Mouse (Mus musculus) CH12.LX (cell line): Measurements from ENCODE around the gene Ubxn1. TPM values are rescaled to one million over a fixed set of nuclear protein-coding genes. Genes with fewer than 3 reads are reported as not detected.

Experiments
- DNase-seq: peaks from one replicate; pipeline ENCODE4 v3.0.0-alpha.2; 2013; ENCODE audit errors: extremely low read depth
- H3K27ac ChIP-seq: 2 replicates; pipeline ENCODE4 v1.5.1; 2012; ENCODE audit warnings: low read depth, mild to moderate bottlenecking, control low read depth, moderate library complexity; ENCODE audit not compliant: insufficient read depth
- H3K27me3 ChIP-seq: replicated peaks from 2 replicates; pipeline ENCODE3; 2012; ENCODE audit warnings: inconsistent platforms
- H3K36me3 ChIP-seq, 2 experiments: replicated peaks in 1 of 2; 2 replicates each; pipeline versions ENCODE3 to v1.6.1; 2012; ENCODE audit warnings: inconsistent platforms in 1 of 2, low read length in 1 of 2, mild to moderate bottlenecking in 1 of 2, mixed read lengths in 1 of 2, moderate library complexity in 1 of 2; ENCODE audit not compliant: control insufficient read depth in 1 of 2, insufficient read depth in 1 of 2
- H3K4me1 ChIP-seq, 2 experiments: 2 replicates each; pipeline ENCODE4 v1.6.1; 2012; ENCODE audit warnings: inconsistent platforms in 1 of 2, moderate library complexity in 1 of 2; ENCODE audit not compliant: insufficient read depth in 2 of 2, control insufficient read depth in 1 of 2
- H3K4me2 ChIP-seq: 2 replicates; pipeline ENCODE4 v1.6.1; 2012; ENCODE audit warnings: low read depth, mild to moderate bottlenecking, control low read depth; ENCODE audit not compliant: poor library complexity, insufficient read depth, severe bottlenecking
- H3K4me3 ChIP-seq, 3 experiments: fragments of 150-350 bp in 1 of 3; sonication (generic) in 1 of 3; replicated peaks in 1 of 3; 2 replicates each; pipeline versions ENCODE3 to v1.5.1; 2011 to 2012; ENCODE audit warnings: low read depth in 2 of 3, low read length in 2 of 3, mild to moderate bottlenecking in 2 of 3, moderate library complexity in 2 of 3, control low read depth in 1 of 3, improper control_type of control experiment in 1 of 3, inconsistent platforms in 1 of 3, mixed read lengths in 1 of 3; ENCODE audit not compliant: poor library complexity in 1 of 3
- H3K79me2 ChIP-seq: replicated peaks from 2 replicates; pipeline ENCODE4 v1.6.1; 2012; ENCODE audit warnings: mild to moderate bottlenecking, moderate library complexity; ENCODE audit not compliant: control insufficient read depth, poor library complexity, insufficient read depth, severe bottlenecking; ENCODE audit errors: extremely low read depth
- H3K9ac ChIP-seq: 2 replicates; pipeline ENCODE4 v1.6.1; 2012; ENCODE audit warnings: low read depth, mild to moderate bottlenecking, control low read depth, moderate library complexity; ENCODE audit not compliant: insufficient read depth
- H3K9me3 ChIP-seq: replicated peaks from 2 replicates; pipeline ENCODE3; 2012; ENCODE audit warnings: low read length, inconsistent platforms, mixed read lengths
- BHLHE40 ChIP-seq: IDR thresholded peaks from 2 replicates; pipeline ENCODE4 v1.6.1; 2011; ENCODE audit warnings: mild to moderate bottlenecking, low read depth, low read length, improper control_type of control experiment
- CHD1 ChIP-seq: IDR thresholded peaks from 2 replicates; pipeline ENCODE4 v1.6.1; 2012; ENCODE audit warnings: low read depth, low read length, improper control_type of control experiment, inconsistent platforms
- CHD2 ChIP-seq: IDR thresholded peaks from 2 replicates; pipeline ENCODE4 v1.6.1; 2011; ENCODE audit warnings: low read length, improper control_type of control experiment
- CTCF ChIP-seq, 2 experiments: IDR thresholded peaks in 1 of 2; conservative IDR thresholded peaks in 1 of 2; 2 replicates each; pipeline ENCODE4 v1.5.1; 2011 to 2012; ENCODE audit warnings: low read depth in 2 of 2, low read length in 2 of 2, improper control_type of control experiment in 1 of 2, inconsistent platforms in 1 of 2, mild to moderate bottlenecking in 1 of 2, moderate library complexity in 1 of 2
- EP300 ChIP-seq: IDR thresholded peaks from 2 replicates; pipeline ENCODE4 v1.6.1; 2011; ENCODE audit warnings: low read length, improper control_type of control experiment
- ETS1 ChIP-seq: conservative IDR thresholded peaks from 2 replicates; pipeline ENCODE4 v1.6.1; 2012; ENCODE audit warnings: low read depth, mild to moderate bottlenecking, inconsistent platforms, low read length, improper control_type of control experiment, moderate library complexity
- GABPA ChIP-seq: IDR thresholded peaks from 2 replicates; pipeline ENCODE4 v1.6.1; 2012; ENCODE audit warnings: low read depth, low read length, improper control_type of control experiment, inconsistent platforms; ENCODE audit not compliant: insufficient replicate concordance
- JUN ChIP-seq: IDR thresholded peaks from 2 replicates; pipeline ENCODE4 v1.6.1; 2011; ENCODE audit warnings: low read depth, mild to moderate bottlenecking, low read length, improper control_type of control experiment, moderate library complexity; ENCODE audit not compliant: insufficient read depth
- MAX ChIP-seq: IDR thresholded peaks from 2 replicates; pipeline ENCODE4 v1.6.1; 2011; ENCODE audit warnings: low read length, improper control_type of control experiment
- MAZ ChIP-seq: IDR thresholded peaks from 2 replicates; pipeline ENCODE4 v1.6.1; 2012; ENCODE audit warnings: low read depth, mild to moderate bottlenecking, inconsistent platforms, low read length, improper control_type of control experiment, moderate library complexity
- MEF2A ChIP-seq: IDR thresholded peaks from 2 replicates; pipeline ENCODE4 v1.6.1; 2014; ENCODE audit warnings: low read depth, mild to moderate bottlenecking, inconsistent platforms, low read length, improper control_type of control experiment, borderline replicate concordance
- MYC ChIP-seq: IDR thresholded peaks from 2 replicates; pipeline ENCODE4 v1.6.1; 2011; ENCODE audit warnings: low read depth, mild to moderate bottlenecking, improper control_type of control experiment, low read length
- POLR2AphosphoS2 ChIP-seq: IDR thresholded peaks from 2 replicates; pipeline ENCODE4 v1.6.1; 2011; ENCODE audit warnings: low read depth, low read length, improper control_type of control experiment
- RCOR1 ChIP-seq: conservative IDR thresholded peaks from 2 replicates; pipeline ENCODE4 v1.6.1; 2012; ENCODE audit warnings: low read depth, mild to moderate bottlenecking, inconsistent platforms, low read length, improper control_type of control experiment
- SIN3A ChIP-seq: IDR thresholded peaks from 2 replicates; pipeline ENCODE4 v1.6.1; 2012; ENCODE audit warnings: low read length, improper control_type of control experiment, inconsistent platforms
- SMC3 ChIP-seq: IDR thresholded peaks from 2 replicates; pipeline ENCODE4 v1.6.1; 2011; ENCODE audit warnings: low read depth, low read length, improper control_type of control experiment
- TBP ChIP-seq: conservative IDR thresholded peaks from 2 replicates; pipeline ENCODE4 v1.6.1; 2011; ENCODE audit warnings: low read depth, low read length, improper control_type of control experiment
- TCF12 ChIP-seq: IDR thresholded peaks from 2 replicates; pipeline ENCODE4 v1.6.1; 2014; ENCODE audit warnings: low read depth, mild to moderate bottlenecking, inconsistent platforms, low read length, improper control_type of control experiment
- dilution Hi-C: fragments of 300-500 bp; cut with MboI; formaldehyde crosslinking; loops from 2 replicates; pipeline ENCODE4 v1.14.3; 2020; ENCODE audit warnings: low sequenced_read_pairs; ENCODE audit not compliant: extremely low pct_unique_long_range_greater_than_20kb, extremely low pct_ligation_motif_present
- in situ Hi-C: fragments of 300-500 bp; cut with MboI; formaldehyde crosslinking; loops from 3 replicates; pipeline ENCODE4 v1.14.3; 2019; ENCODE audit warnings: low sequenced_read_pairs, low pct_ligation_motif_present, low pct_unique_long_range_greater_than_20kb, mixed read lengths
- polyA plus RNA-seq: library from polyadenylated mRNA; unstranded; fragments of >175 nt; gene quantifications from 2 replicates; pipeline ENCODE4 v1.2.1, GENCODE M21; 2012; ENCODE audit warnings: low read depth; ENCODE audit not compliant: insufficient read length
- total RNA-seq, 2 experiments: library from RNA; depleted of rRNA; stranded (reverse); fragments of 300-350 nt in 1 of 2; fragments of >200 nt in 1 of 2; gene quantifications; 2 replicates each; pipeline ENCODE4 v1.2.3; 2012 to 2014

The Ubxn1 gene
- total and polyA plus RNA-seq, 3 experiments: 96.3 to 226 (median 140) TPM

DNA sequence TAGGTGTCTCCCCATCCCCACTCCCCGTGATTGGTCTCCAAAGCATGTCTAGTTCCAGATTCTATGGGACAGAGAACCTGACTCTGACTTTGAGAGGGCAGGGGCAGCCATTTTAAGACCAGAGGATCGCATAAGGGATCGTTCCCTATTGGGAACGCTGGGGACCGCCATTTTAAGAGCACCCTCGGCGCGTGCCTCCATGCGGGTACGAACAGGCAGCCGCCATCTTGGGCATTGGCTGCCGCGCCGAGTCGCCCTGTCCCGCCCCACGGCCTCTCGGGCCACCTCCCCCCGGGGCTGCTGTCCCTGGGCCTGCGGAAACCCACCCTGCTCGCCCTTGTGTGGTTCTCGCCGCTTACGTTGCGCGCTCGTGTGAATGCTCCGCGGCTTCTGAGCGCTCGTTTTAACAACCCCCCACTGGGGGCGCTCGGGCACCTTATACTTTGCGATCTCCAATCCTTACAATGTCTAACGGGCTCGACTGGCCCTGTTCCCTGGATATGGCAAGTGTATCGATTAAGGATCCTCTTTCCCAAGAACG lies 34.0 kb upstream of the Ubxn1 start, which contains the start of gene Bscl2 (continued):
- no peak for TF ChIP-seq MAZ
- TF ChIP-seq TCF12: peak; percentile 70
- peak; percentile 12 for TF ChIP-seq MEF2A
- no peak for TF ChIP-seq JUN
- TF ChIP-seq SMC3: no peak
- TF ChIP-seq POLR2AphosphoS2: peak; percentile 70
- TF ChIP-seq SIN3A: no peak
- peak; percentile 59 for TF ChIP-seq BHLHE40
- TF ChIP-seq RCOR1: no peak; the same call in 1 of the 2 replicates
- TF ChIP-seq CHD1: no peak
- TF ChIP-seq TBP: no peak
- peak; percentile 87 for TF ChIP-seq MAX
- peak; percentile 93 for TF ChIP-seq MYC
- TF ChIP-seq CTCF (conservative IDR thresholded peaks at IDR 0.05 in 1 of 2, IDR thresholded peaks at IDR 0.05 in 1 of 2; ENCODE audit: low read depth in 2 of 2, low read length in 2 of 2): peak in 1 of 2 experiments; percentile 65; a peak in 2 of 4 replicates
- TF ChIP-seq, all 38 proteins: peak for 18

DNA sequence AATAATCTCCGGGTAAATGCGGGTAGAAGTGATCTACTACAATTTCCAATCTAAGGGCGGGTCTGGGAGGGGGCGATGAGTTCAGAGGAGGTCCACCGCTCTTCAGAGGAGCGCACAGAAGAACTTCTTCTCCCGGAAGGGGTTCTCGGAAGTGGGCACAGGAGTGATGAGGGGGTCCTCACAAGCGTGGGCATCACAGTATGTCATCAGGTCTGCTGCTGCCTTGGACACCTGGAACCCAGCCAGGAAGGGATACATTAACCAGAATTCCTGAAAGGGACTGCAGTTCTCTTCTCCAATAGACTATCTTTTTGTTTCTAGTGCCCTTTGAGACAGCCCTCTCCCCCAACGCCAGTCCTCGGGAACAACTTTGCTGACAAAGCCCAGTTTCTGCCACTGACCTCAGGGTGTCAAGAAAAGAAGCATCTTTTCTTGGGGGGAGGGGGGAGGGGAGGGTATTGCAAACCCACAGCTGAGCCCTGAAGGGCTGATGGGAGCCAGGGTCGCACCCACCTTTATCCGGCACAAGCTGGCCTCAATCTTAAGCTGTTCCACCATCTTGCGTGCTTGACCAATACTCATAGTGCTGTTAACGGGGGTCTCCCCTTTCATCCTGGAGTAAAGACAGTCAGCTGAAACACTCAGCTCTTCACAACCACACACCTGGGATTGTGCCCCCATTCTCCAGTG lies 33.1 kb upstream of the Ubxn1 start:
- Histone ChIP-seq H3K4me1 (peaks cover 11 to 45% of the 10 kb centered on the region in 2 experiments), H3K36me3 (peaks cover 17 to 53% of the 10 kb centered on the region in 2 experiments), H3K27ac (peak overlapping the region; percentile 92), H3K27me3 (no peaks in the 10 kb centered on the region), H3K79me2 (peaks cover 20% of the 10 kb centered on the region), H3K4me2 (peak overlapping the region; percentile 96), H3K9me3 (no peaks in the 10 kb centered on the region), H3K4me3 (peak overlapping the region; percentile 56 to 65 (median 62)), H3K9ac (peak overlapping the region; percentile 75)
- no peak for DNase-seq
- TF ChIP-seq EP300 (no peak), JUN (no peak), POLR2AphosphoS2 (no peak; the same call in 1 of the 2 replicates), CHD2 (no peak), ETS1 (no peak), GABPA (no peak)
- in situ Hi-C loops (loop anchor here (25.0 kb wide), 1 partner anchor 1024 kb away; no protein-coding TSS in a partner anchor), dilution Hi-C loops (no loop called here)
